ENCODE assay signal across 8 mouse cellular contexts in the genomic region with DNA sequence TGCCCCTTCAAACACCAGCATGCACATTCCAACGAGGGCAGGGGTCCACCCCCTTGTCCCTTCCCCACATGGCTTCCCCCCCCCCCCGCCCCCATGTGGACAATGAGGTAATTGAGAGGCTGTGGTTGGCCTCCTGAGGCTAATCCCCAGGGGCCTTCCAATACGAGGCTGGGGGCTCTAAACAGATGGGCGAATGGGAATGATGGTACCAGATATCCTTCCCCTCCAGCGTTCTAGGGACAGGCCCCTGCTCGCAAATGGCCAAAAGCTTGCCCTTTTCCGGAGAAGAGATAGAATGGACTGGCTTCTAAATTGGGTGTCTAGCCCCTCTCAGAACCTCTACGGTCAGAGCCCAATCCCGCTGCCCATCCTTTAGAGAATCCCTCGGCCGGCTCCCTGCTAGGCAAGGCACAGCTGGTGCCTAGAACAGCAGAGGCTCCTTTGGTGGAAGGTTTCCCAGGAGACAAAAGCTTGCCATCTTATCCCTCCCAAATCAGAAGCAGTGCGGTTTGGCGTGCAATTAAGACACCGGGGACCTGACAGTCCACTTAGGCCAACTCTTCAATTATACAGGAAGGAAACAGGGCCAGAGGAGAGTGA. TPM values are rescaled to one million over a fixed set of nuclear protein-coding genes. Genes with fewer than 3 reads are reported as not detected.
DNase-seq lines count a peak whose midpoint lies in the region; ATAC-seq and TF ChIP-seq lines count a peak whose summit lies in the region.

No protein-coding gene starts in this region.

- peak overlapping the region; percentile 85 for H3K4me2 ChIP-seq in kidney, embryonic 14.5 days (replicated peaks; ENCODE audit: low read depth, low read length)
- peak overlapping the region; percentile 81 for H3K4me2 ChIP-seq in hindbrain, embryonic 12.5 days (replicated peaks)
- peak overlapping the region; percentile 77 for H3K4me2 ChIP-seq in midbrain, embryonic 13.5 days (replicated peaks)

- H3K9ac ChIP-seq in kidney, embryonic 14.5 days (ENCODE audit: low read depth, low read length), result peak overlapping the region; percentile 50
- peak overlapping the region; percentile 74 for H3K9ac ChIP-seq in hindbrain, embryonic 12.5 days
- H3K9ac ChIP-seq in midbrain, embryonic 13.5 days (replicated peaks), result peak overlapping the region; percentile 74

- TF ChIP-seq POLR2A in brain, embryonic 14.5 days (IDR thresholded peaks at IDR 0.05; ENCODE audit: borderline replicate concordance, extremely low read depth, insufficient read depth, insufficient read length, poor library complexity, severe bottlenecking), result no peak; the same call in 1 of the 2 replicates

- peaks cover 16% of the 10 kb centered on the region for H3K4me1 ChIP-seq in kidney, embryonic 14.5 days (ENCODE audit: control insufficient read depth, insufficient read depth, low read length)
- peaks cover 44% of the 10 kb centered on the region for H3K4me1 ChIP-seq in hindbrain, embryonic 12.5 days
- H3K4me1 ChIP-seq in midbrain, embryonic 13.5 days (replicated peaks), result peaks cover 37% of the 10 kb centered on the region

- H3K27ac ChIP-seq in kidney, embryonic 14.5 days (ENCODE audit: low read depth, low read length), result peak overlapping the region; percentile 90
- peak overlapping the region; percentile 96 for H3K27ac ChIP-seq in hindbrain, embryonic 12.5 days
- peak overlapping the region; percentile 95 for H3K27ac ChIP-seq in midbrain, embryonic 13.5 days

- no peaks in the 10 kb centered on the region for H3K36me3 ChIP-seq in kidney, embryonic 14.5 days (ENCODE audit: control insufficient read depth, insufficient read depth, low read length)
- H3K36me3 ChIP-seq in hindbrain, embryonic 12.5 days, result no peaks in the 10 kb centered on the region
- no peaks in the 10 kb centered on the region for H3K36me3 ChIP-seq in midbrain, embryonic 13.5 days

- H3K9me3 ChIP-seq in kidney, embryonic 14.5 days (ENCODE audit: control insufficient read depth, low read length), result no peaks in the 10 kb centered on the region
- H3K9me3 ChIP-seq in hindbrain, embryonic 12.5 days (replicated peaks), result no peaks in the 10 kb centered on the region
- H3K9me3 ChIP-seq in midbrain, embryonic 13.5 days, result no peaks in the 10 kb centered on the region

- ATAC-seq in kidney, embryonic 14.5 days (ENCODE audit: low FRiP score, low TSS enrichment), result no peak; the same call in 1 of the 2 replicates
- ATAC-seq in hindbrain, embryonic 12.5 days (ENCODE audit: low FRiP score), result peak; percentile 18
- peak; percentile 35 for ATAC-seq in midbrain, embryonic 13.5 days

- no peak for DNase-seq in kidney, adult 9 months
- peak; percentile 69 for DNase-seq in brain, embryonic 14.5 days (ENCODE audit: low read depth)
- DNase-seq in gastrocnemius, adult 8-10 months (ENCODE audit: low spot score in 2 of 2), result no peak
- no peak for DNase-seq in left cerebral cortex, adult 9 months (ENCODE audit: low spot score in 2 of 2)
- no peak for DNase-seq in lung, postnatal 25 days (ENCODE audit: low spot score)

- TF ChIP-seq CTCF in brain, embryonic 14.5 days (IDR thresholded peaks at IDR 0.05; ENCODE audit: borderline replicate concordance, extremely low read depth, insufficient read depth, insufficient read length), result no peak

- 6% methylated on average over 12 of the region's 14 CpGs for WGBS in kidney, embryonic 14.5 days
- under 1% methylated on average over 13 of the region's 14 CpGs for WGBS in hindbrain, embryonic 12.5 days
- WGBS in midbrain, embryonic 13.5 days, result under 1% methylated on average over 14 of the region's 14 CpGs

- peak overlapping the region; percentile 56 for H3K4me3 ChIP-seq in kidney, embryonic 14.5 days (ENCODE audit: low read length)
- peak overlapping the region; percentile 68 for H3K4me3 ChIP-seq in hindbrain, embryonic 12.5 days
- H3K4me3 ChIP-seq in midbrain, embryonic 13.5 days (replicated peaks), result peak overlapping the region; percentile 67

- H3K27me3 ChIP-seq in kidney, embryonic 14.5 days (ENCODE audit: control insufficient read depth, insufficient read depth, low read length), result no peaks in the 10 kb centered on the region
- no peaks in the 10 kb centered on the region for H3K27me3 ChIP-seq in hindbrain, embryonic 12.5 days
- H3K27me3 ChIP-seq in midbrain, embryonic 13.5 days, result no peaks in the 10 kb centered on the region

RNA-seq across cellular contexts. Expression of a gene that starts 55.1 kb away (rescaled TPM):
- 34.9 and 61.7 TPM in 2 replicates for polyA plus RNA-seq in kidney, embryonic 14.5 days (2014; fragmentation: Nextera tagmentation; extraction: Ambion mirVana)
- 44.0 and 58.5 TPM in 2 replicates for polyA plus RNA-seq in brain, embryonic 14.5 days (2012; rRNA removed)
- polyA plus RNA-seq in hindbrain, embryonic 12.5 days (2016; fragmentation: Nextera tagmentation; extraction: Ambion mirVana), result 67.8 and 68.0 TPM in 2 replicates
- polyA plus RNA-seq in midbrain, embryonic 13.5 days (2015; fragmentation: Nextera tagmentation; extraction: Ambion mirVana), result 38.9 and 40.9 TPM in 2 replicates
- 10 to 100 TPM; 14.7 to 17.2 (median 16.0) TPM for total RNA-seq in gastrocnemius, adult 8-10 months (2022)
